Mouse (Mus musculus): Measurements from ENCODE around the gene Tbc1d5. TPM values are rescaled to one million over a fixed set of nuclear protein-coding genes. Genes with fewer than 3 reads are reported as not detected.

The Tbc1d5 gene
- polyA plus RNA-seq, 1 experiment from 2014 or later: 11.3 TPM

DNA sequence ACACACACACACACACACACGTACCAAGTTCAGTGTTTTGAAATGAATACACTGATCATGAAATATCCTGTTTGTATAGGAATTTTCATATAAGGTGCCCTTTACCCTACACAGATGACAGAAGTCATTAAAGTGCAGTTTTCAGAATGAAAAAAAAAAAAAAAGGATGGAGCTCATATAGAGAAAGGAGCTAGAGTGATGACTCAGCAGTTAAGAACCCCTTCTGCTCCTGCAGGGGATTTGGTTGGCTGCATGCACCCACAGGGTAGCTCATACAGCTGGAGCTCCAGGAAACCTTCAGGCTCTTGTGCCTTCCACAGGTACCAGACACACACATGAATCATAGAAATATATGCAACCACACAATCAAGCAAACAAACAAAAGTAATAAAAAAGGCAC is 213.0 kb downstream of the Tbc1d5 start:
- DNase-seq (ENCODE audit: low spot score) (no peak), ATAC-seq (replicated peaks; ENCODE audit: low FRiP score) (no peak)
- H3K4me3 ChIP-seq (ENCODE audit: low read depth, low read length): no peak overlapping the region
- H3K4me1 ChIP-seq (replicated peaks; ENCODE audit: control insufficient read depth, insufficient read depth, low read length): no peaks in the 10 kb centered on the region
- no peak overlapping the region for H3K9ac ChIP-seq (ENCODE audit: low read depth, low read length)
- H3K36me3 ChIP-seq (ENCODE audit: control insufficient read depth, insufficient read depth, low read length): no peaks in the 10 kb centered on the region
- no peak overlapping the region for H3K27ac ChIP-seq (ENCODE audit: low read depth, low read length)
- no peaks in the 10 kb centered on the region for H3K27me3 ChIP-seq (replicated peaks; ENCODE audit: control insufficient read depth, insufficient read depth, low read length)
- H3K4me2 ChIP-seq: no peak overlapping the region
- WGBS: 93% methylated on average over 1 of the region's 1 CpGs
- no peaks in the 10 kb centered on the region for H3K9me3 ChIP-seq (ENCODE audit: control insufficient read depth, low read length)

DNA sequence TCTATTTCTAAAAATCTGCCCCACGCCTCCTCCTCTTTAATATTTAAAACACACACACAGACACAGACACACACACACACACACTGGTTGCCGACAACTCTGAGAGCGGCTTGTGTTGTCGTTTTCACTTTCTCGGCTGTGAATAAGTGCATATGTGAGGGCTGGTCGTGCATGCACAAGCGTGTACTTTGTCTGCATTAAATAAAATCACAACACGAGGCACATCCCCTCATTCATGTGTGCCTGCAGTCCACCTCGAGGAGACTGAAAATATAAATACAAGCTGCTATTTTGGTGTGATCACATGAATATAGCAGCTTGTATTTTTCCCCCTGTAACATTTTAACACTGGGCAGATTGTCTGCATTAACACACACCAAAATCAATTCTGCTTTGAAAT is 224.8 kb downstream of the Tbc1d5 start:
- H3K9ac ChIP-seq (ENCODE audit: low read depth, low read length): no peak overlapping the region
- 90% methylated on average over 9 of the region's 9 CpGs for WGBS
- no peak for ATAC-seq (replicated peaks; ENCODE audit: low FRiP score)

DNA sequence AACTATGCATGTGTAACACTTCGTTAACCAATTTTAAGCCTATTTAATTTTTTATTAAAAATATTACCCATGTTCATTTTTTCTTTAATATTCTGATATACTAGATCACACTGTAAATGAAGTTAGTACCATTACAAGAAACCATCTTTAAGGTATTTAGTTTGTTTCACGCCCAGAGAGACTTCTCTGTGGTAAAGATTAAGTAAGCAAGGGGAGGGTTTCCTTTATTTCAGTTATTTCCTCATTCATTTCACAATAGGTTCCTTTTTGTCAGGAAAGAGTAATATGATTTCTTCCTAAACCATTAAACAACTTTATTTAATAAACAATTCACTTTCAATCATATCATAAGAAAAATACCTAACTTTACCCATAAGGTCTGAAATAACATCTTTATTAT is 256.8 kb downstream of the Tbc1d5 start:
- no peaks in the 10 kb centered on the region for H3K36me3 ChIP-seq (ENCODE audit: control insufficient read depth, insufficient read depth, low read length)
- H3K4me2 ChIP-seq: no peak overlapping the region
- no peak overlapping the region for H3K4me3 ChIP-seq (ENCODE audit: low read depth, low read length)
- no peak overlapping the region for H3K9ac ChIP-seq (ENCODE audit: low read depth, low read length)
- DNase-seq (ENCODE audit: low spot score) (no peak), ATAC-seq (replicated peaks; ENCODE audit: low FRiP score) (no peak)
- H3K27me3 ChIP-seq (replicated peaks; ENCODE audit: control insufficient read depth, insufficient read depth, low read length): no peaks in the 10 kb centered on the region
- 84% methylated on average over 2 of the region's 2 CpGs for WGBS
- H3K9me3 ChIP-seq (ENCODE audit: control insufficient read depth, low read length): no peaks in the 10 kb centered on the region
- no peaks in the 10 kb centered on the region for H3K4me1 ChIP-seq (replicated peaks; ENCODE audit: control insufficient read depth, insufficient read depth, low read length)
- H3K27ac ChIP-seq (ENCODE audit: low read depth, low read length): no peak overlapping the region

More for the DNA sequence above, 224.8 kb downstream of the Tbc1d5 start:
- H3K4me3 ChIP-seq (ENCODE audit: low read depth, low read length): no peak overlapping the region
- no peak overlapping the region for H3K4me2 ChIP-seq
- H3K4me1 ChIP-seq (replicated peaks; ENCODE audit: control insufficient read depth, insufficient read depth, low read length): no peaks in the 10 kb centered on the region
- H3K27me3 ChIP-seq (replicated peaks; ENCODE audit: control insufficient read depth, insufficient read depth, low read length): no peaks in the 10 kb centered on the region
- H3K9me3 ChIP-seq (ENCODE audit: control insufficient read depth, low read length): no peaks in the 10 kb centered on the region
- no peaks in the 10 kb centered on the region for H3K36me3 ChIP-seq (ENCODE audit: control insufficient read depth, insufficient read depth, low read length)
- H3K27ac ChIP-seq (ENCODE audit: low read depth, low read length): no peak overlapping the region
- no peak for DNase-seq (ENCODE audit: low spot score)

- Histone ChIP-seq H3K4me2 (no peak overlapping the region), H3K27ac (ENCODE audit: low read depth, low read length) (no peak overlapping the region), H3K9ac (ENCODE audit: low read depth, low read length) (no peak overlapping the region), H3K27me3 (replicated peaks; ENCODE audit: control insufficient read depth, insufficient read depth, low read length) (no peaks in the 10 kb centered on the region), H3K4me3 (ENCODE audit: low read depth, low read length) (no peak overlapping the region), H3K9me3 (ENCODE audit: control insufficient read depth, low read length) (no peaks in the 10 kb centered on the region), H3K36me3 (ENCODE audit: control insufficient read depth, insufficient read depth, low read length) (no peaks in the 10 kb centered on the region), H3K4me1 (replicated peaks; ENCODE audit: control insufficient read depth, insufficient read depth, low read length) (no peaks in the 10 kb centered on the region)
- DNase-seq (ENCODE audit: low spot score) (no peak), ATAC-seq (replicated peaks; ENCODE audit: low FRiP score) (no peak)
- WGBS: 96% methylated on average over 2 of the region's 2 CpGs
Observed at GRCm38 (mm10) chr17:50915216-50915615, 263.9 kb downstream of the Tbc1d5 start.

DNA sequence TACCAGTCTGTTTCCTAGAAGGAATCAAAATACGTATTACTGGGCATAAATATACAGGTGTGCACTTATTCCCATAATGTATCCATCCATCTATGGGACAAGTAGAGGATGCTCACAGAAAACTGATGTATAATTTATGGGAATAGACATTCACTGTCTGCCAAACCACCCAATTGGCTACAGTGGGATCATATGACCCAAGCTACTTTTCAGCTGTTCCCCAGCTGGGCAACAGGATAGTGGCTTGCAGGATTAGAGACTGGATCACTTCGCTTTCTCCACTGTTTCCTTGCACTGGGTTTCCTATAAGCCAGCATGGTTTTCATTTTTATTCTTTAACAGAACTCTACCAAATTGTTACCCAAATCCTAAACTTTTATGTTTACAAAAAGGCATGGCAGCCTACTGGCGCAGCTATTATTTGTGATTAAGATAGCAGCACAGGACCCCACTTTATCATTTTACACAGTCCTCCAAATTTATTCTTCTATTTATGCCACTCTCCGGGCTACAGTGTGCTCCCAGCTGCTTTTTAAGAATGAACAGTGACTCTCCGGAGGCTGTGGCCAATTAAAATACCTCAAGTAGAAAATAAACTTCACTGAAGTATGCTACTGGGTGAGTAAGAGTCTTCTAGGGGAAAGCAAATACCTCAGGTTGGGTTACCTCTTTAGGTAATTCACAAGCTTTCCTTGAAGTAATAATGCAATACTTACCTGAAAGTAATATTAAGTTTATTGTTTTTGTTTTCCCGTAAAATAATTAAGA is 270.4 kb downstream of the Tbc1d5 start:
- no peak overlapping the region for H3K4me2 ChIP-seq
- 0 out of 2 replicates have a peak, but pooled peaks cover 3% of the 10 kb centered on the region for H3K4me1 ChIP-seq (replicated peaks; ENCODE audit: control insufficient read depth, insufficient read depth, low read length)
- ATAC-seq (replicated peaks; ENCODE audit: low FRiP score): no peak
- no peak overlapping the region for H3K4me3 ChIP-seq (ENCODE audit: low read depth, low read length)
- H3K27ac ChIP-seq (ENCODE audit: low read depth, low read length): no peak overlapping the region
- 77% methylated on average over 6 of the region's 6 CpGs for WGBS
- H3K36me3 ChIP-seq (ENCODE audit: control insufficient read depth, insufficient read depth, low read length): no peaks in the 10 kb centered on the region
- H3K9ac ChIP-seq (ENCODE audit: low read depth, low read length): no peak overlapping the region
- no peaks in the 10 kb centered on the region for H3K27me3 ChIP-seq (replicated peaks; ENCODE audit: control insufficient read depth, insufficient read depth, low read length)
- no peak for DNase-seq (ENCODE audit: low spot score)
- no peaks in the 10 kb centered on the region for H3K9me3 ChIP-seq (ENCODE audit: control insufficient read depth, low read length)

- H3K27ac ChIP-seq (ENCODE audit: low read depth, low read length): no peak overlapping the region
- no peaks in the 10 kb centered on the region for H3K9me3 ChIP-seq (ENCODE audit: control insufficient read depth, low read length)
- no peaks in the 10 kb centered on the region for H3K27me3 ChIP-seq (replicated peaks; ENCODE audit: control insufficient read depth, insufficient read depth, low read length)
- no peaks in the 10 kb centered on the region for H3K36me3 ChIP-seq (ENCODE audit: control insufficient read depth, insufficient read depth, low read length)
- 0 out of 2 replicates have a peak, but pooled peaks cover 3% of the 10 kb centered on the region for H3K4me1 ChIP-seq (replicated peaks; ENCODE audit: control insufficient read depth, insufficient read depth, low read length)
- no peak for ATAC-seq (replicated peaks; ENCODE audit: low FRiP score)
- H3K4me3 ChIP-seq (ENCODE audit: low read depth, low read length): no peak overlapping the region
- WGBS: 87% methylated on average over 4 of the region's 4 CpGs
- no peak overlapping the region for H3K4me2 ChIP-seq
- no peak overlapping the region for H3K9ac ChIP-seq (ENCODE audit: low read depth, low read length)
- DNase-seq (ENCODE audit: low spot score): no peak
Observed at GRCm38 (mm10) chr17:50908160-50908559, 271.0 kb downstream of the Tbc1d5 start.

GRCm38 (mm10) chr17:50906630-50907029 is 272.5 kb downstream of the Tbc1d5 start:
- Histone ChIP-seq H3K4me3 (ENCODE audit: low read depth, low read length) (no peak overlapping the region), H3K4me2 (no peak overlapping the region), H3K36me3 (ENCODE audit: control insufficient read depth, insufficient read depth, low read length) (no peaks in the 10 kb centered on the region), H3K9ac (ENCODE audit: low read depth, low read length) (no peak overlapping the region), H3K4me1 (replicated peaks; ENCODE audit: control insufficient read depth, insufficient read depth, low read length) (0 out of 2 replicates have a peak, but pooled peaks cover 3% of the 10 kb centered on the region), H3K9me3 (ENCODE audit: control insufficient read depth, low read length) (no peaks in the 10 kb centered on the region), H3K27me3 (replicated peaks; ENCODE audit: control insufficient read depth, insufficient read depth, low read length) (no peaks in the 10 kb centered on the region), H3K27ac (ENCODE audit: low read depth, low read length) (no peak overlapping the region)
- DNase-seq (ENCODE audit: low spot score) (no peak), ATAC-seq (replicated peaks; ENCODE audit: low FRiP score) (no peak)
- WGBS: 83% methylated on average over 1 of the region's 1 CpGs

DNA sequence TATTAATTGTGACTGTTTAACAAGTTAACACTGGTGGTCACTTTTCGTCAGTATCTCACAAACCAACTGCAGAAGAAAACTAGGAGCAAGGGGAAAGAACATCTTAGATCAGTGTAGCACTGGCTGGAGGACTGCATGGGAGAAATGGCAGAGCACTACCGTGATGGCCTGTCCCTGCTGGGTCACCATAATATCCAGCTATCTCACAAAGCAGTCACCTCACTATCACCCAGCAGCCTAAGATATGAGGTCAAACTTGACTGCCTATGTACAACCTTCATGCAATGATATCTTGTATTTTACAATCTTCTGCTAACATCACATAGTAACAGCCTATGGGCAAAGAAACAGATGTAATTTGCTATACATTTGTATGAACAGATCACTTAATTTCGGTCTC is 274.7 kb downstream of the Tbc1d5 start:
- Histone ChIP-seq H3K9me3 (ENCODE audit: control insufficient read depth, low read length) (no peaks in the 10 kb centered on the region), H3K4me1 (replicated peaks; ENCODE audit: control insufficient read depth, insufficient read depth, low read length) (0 out of 2 replicates have a peak, but pooled peaks cover 3% of the 10 kb centered on the region), H3K4me2 (no peak overlapping the region), H3K36me3 (ENCODE audit: control insufficient read depth, insufficient read depth, low read length) (no peaks in the 10 kb centered on the region), H3K4me3 (ENCODE audit: low read depth, low read length) (no peak overlapping the region), H3K9ac (ENCODE audit: low read depth, low read length) (no peak overlapping the region), H3K27me3 (replicated peaks; ENCODE audit: control insufficient read depth, insufficient read depth, low read length) (no peaks in the 10 kb centered on the region), H3K27ac (ENCODE audit: low read depth, low read length) (no peak overlapping the region)
- ATAC-seq (replicated peaks; ENCODE audit: low FRiP score) (peak; percentile 82), DNase-seq (ENCODE audit: low spot score) (no peak)
- 74% methylated on average over 3 of the region's 3 CpGs for WGBS

DNA sequence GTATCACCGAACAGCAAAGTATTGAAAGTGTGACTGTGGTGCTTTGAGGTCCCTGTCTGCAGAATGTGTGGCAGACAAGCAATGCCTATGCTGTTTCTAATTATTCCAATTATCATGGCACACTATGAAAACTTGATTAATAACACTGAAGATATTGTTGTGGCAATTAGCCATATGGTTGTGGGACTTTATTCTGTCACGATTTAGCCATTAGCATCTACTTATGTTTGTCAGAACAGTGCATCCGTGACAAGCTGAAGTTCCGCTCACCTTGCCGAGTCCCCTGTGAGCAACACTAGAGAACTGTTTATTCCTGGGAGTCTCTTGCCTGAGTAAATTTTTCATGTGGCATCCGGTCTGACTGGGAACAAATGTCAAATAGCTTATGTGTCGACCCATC is 281.3 kb downstream of the Tbc1d5 start:
- DNase-seq (ENCODE audit: low spot score): no peak
- H3K4me1 ChIP-seq (replicated peaks; ENCODE audit: control insufficient read depth, insufficient read depth, low read length): no peaks in the 10 kb centered on the region
- ATAC-seq (replicated peaks; ENCODE audit: low FRiP score): no peak
- WGBS: 87% methylated on average over 7 of the region's 7 CpGs
- no peaks in the 10 kb centered on the region for H3K36me3 ChIP-seq (ENCODE audit: control insufficient read depth, insufficient read depth, low read length)
- H3K27me3 ChIP-seq (replicated peaks; ENCODE audit: control insufficient read depth, insufficient read depth, low read length): no peaks in the 10 kb centered on the region
- H3K4me3 ChIP-seq (ENCODE audit: low read depth, low read length): no peak overlapping the region
- H3K9ac ChIP-seq (ENCODE audit: low read depth, low read length): no peak overlapping the region
- H3K9me3 ChIP-seq (ENCODE audit: control insufficient read depth, low read length): no peaks in the 10 kb centered on the region
- H3K27ac ChIP-seq (ENCODE audit: low read depth, low read length): no peak overlapping the region
- H3K4me2 ChIP-seq: no peak overlapping the region

Measured in liver, embryonic 11.5 days (tissue).